Mouse (Mus musculus) neural tube, embryonic 10.5 days (tissue): ENCODE data around the gene Pvr.

Experiments
- DNase-seq: peaks from one replicate; pipeline ENCODE4 v3.0.0-alpha.2; 2017; ENCODE audit warnings: low spot score; ENCODE audit errors: extremely low spot score

The Pvr gene

GRCm38 (mm10) chr7:19920506-19921261 is at the start of gene Pvr:
Pvr (minus strand) TSS chr7:19921160.
- peak; percentile 79 for DNase-seq

GRCm38 (mm10) chr7:19970196-19970595 is 49.2 kb upstream of the Pvr start:
- DNase-seq, result no peak

- DNase-seq, result no peak
Observed at GRCm38 (mm10) chr7:19969541-19970090, 48.7 kb upstream of the Pvr start.

DNA sequence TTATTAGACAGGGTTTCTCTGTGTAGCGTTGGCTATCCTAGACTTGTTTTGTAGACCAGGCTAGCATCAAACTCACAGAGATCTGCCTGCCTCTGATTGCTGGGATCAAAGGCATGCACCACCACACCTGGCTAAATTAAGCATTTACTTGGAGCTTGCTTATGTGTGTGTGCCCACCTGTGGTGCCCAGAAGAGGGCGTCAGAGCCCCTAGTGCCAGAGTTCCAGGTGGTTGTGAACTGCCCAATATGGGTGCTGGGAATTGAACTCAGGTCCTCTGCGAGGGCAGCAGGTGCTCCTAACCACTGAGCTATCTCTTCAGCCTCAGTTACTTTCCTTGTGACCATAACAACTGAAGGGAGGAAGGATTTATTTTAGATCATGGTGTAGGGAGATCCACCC is 48.1 kb upstream of the Pvr start:
- DNase-seq, result no peak

GRCm38 (mm10) chr7:19964985-19965579 is 44.1 kb upstream of the Pvr start, which contains the start of gene Ceacam20:
Ceacam20 (plus strand) TSS chr7:19965412.
- no peak for DNase-seq

GRCm38 (mm10) chr7:19962423-19962822 is 41.5 kb upstream of the Pvr start:
- no peak for DNase-seq

DNA sequence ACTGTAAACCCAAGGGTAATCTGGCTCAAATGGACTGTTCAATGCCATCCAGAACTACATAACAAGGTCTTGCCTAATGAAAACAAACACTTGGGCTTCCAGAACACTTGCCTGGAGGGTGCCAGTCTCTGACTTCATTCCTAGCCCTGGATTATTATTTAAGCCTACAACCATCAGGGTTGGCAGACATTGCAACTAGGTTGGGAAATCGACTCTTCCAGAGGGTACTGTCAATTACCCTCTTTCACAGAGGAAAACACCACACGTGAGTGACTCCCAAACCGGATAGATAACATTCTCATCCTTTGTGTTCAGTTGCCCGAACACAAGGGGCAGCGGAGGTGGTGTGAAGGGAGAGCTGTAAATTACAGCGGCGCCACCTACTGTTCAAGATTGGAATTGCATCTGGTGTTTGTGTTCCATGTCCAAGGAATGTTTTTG is 35.4 kb upstream of the Pvr start:
- DNase-seq, result peak; percentile 88

GRCm38 (mm10) chr7:19955861-19956260 is 34.9 kb upstream of the Pvr start:
- DNase-seq, result no peak

DNA sequence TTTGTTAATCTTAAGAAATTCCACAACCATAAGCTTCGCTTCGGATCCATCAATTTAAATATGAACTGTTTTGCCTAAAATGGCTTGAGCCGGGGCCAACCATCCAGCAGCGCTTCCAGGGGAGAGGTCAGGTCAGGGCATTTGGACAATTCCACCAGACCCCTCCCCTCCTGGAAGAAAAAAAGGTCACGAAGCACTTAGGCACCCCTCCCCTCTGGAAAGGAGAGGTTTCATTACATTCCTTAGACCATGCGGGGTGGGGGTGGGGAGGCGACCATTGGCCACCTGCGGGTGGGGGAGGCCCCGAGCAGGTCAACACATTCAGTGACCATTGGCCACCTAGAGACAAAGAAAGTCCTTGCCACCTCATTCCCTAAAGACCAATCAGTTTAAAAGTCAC is 32.1 kb upstream of the Pvr start:
- no peak for DNase-seq

- no peak for DNase-seq
Observed at GRCm38 (mm10) chr7:19952320-19952986, 31.5 kb upstream of the Pvr start.

DNA sequence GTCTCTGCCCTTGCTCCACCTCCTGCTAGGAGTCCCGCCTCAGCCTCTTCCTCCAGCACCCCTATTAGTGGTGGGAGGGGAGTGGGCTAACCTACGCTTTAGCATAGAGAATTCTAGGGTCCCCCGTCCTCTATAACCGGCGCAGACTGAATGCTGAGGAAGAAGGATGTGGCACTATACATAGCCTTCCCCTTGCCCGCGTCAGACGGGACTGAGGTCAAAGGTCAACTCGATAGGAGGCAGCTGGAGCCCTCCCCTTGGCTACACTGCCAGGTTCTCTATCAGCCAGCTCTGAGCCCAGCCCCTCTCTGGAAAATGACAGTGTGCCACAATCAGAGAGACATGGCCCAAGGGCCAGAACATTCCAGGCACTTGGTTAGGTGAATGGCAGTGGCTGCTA is 29.6 kb upstream of the Pvr start, which contains the start of gene Igsf23:
Igsf23 (minus strand) TSS at position 168 of the 400 bp plus-strand sequence.
- no peak for DNase-seq

- no peak for DNase-seq
Observed at GRCm38 (mm10) chr7:19949996-19950395, 29.0 kb upstream of the Pvr start.

DNA sequence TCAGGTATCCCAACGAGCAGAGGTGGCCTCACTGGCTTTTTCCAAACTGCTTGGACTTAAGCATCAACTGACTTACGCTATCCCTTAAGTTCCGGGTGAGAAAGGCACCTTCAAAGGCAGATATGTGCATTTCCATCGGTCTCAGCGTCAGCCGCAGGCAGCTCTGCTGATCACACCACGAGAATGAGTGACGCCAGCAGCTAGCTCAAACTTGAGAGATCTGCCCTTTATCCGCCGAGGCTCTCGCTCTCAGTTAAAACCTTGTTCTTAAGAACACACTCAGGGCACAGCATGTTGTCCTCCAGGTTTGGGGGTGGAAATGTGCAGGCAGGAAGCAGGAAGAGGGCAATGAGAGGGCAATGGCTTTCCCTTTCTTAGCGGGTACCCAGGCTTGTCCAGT is 28.0 kb upstream of the Pvr start:
- no peak for DNase-seq

- DNase-seq, result no peak
Observed at GRCm38 (mm10) chr7:19945821-19946515, 25.0 kb upstream of the Pvr start.

DNA sequence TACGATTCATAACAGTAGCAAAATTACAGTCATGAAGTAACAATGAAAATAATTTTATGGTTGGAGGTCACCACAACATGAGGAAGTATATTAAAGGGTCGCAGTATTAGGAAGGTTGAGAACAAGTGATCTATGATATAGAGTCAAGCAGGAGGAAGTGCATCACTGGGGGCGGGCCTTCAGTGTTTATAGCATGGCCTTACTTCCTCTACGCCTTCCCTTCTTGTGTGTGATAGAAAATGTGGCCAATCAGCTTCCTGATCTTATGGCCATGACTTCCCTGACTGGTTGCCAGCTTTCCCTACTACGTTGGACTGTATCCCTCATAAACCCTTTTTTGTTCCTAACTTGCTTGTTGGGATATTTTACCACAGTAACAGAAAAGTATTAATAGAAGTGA is 24.2 kb upstream of the Pvr start:
- no peak for DNase-seq

DNA sequence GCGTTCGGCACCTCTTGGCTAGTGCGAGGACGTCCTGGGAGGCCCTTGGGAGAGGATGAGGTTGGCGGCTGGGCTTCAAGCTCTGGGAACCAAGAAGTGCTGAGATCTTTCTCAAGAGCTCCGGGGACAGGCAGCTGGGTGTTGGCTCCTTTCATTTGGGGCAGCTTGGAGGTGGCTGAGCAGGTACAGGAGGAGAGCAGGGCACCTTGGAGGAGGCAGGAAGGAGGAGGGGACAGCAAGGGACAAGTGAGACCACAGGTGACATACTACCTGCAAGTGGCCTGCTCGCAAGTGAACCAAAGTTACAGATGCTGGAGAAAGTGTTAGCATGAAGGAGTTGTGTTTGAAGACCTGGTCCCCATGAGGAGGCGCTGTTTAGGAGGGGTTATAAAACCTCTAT is 23.7 kb upstream of the Pvr start:
- no peak for DNase-seq

DNA sequence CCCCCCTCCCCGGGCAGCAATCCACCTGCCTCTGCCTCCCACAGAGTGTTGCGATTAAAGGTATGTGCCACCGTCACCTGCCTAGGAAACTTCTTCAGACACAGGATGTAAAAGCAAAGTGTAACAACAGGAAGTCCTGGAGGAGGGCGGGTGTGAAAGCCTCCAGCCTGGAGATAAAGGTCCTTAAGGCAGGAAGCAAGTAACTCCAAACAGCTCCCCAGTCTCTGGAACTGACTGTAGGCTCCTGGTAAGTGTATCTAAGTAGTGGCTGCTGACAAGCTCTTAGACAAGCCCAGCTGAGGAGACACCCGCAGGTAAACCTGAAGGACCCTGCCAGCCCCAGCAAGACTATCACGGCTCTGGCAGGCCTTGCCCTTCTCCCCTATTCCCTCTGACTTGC is 19.3 kb upstream of the Pvr start:
- no peak for DNase-seq

DNA sequence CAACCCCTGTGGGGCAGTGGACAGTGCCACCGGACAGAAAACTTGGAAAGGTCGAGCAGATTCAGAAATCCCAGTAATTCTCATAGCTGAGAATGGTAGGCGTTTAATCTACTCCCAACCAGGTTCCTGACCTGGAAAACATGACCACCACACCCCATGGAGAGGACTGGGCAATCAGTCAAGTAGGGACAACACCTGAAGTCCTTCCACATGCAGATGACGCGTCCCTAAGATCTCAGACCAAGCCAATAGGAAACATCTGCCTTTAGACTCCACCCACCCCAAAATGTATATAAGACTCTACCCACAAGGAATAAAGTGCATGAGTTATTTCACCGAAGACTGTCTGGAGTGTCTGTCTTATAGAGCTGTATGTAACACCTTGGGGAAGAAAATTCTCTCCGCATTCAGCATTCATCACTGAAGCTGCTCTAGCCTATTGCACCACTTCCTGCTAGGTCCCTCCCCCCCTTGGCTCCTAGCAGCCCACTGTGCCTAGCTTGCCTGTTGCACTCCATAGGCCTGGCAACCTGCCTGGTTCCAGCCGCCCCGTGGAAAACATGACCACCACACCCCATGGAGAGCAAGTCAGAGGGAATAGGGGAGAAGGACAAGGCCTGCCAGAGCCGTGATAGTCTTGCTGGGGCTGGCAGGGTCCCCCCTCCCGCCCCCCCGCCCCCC is 18.7 kb upstream of the Pvr start:
- DNase-seq, result no peak

- DNase-seq, result no peak
Observed at GRCm38 (mm10) chr7:19937229-19937821, 16.4 kb upstream of the Pvr start.

GRCm38 (mm10) chr7:19935961-19936360 is 15.0 kb upstream of the Pvr start:
- no peak for DNase-seq
